Mouse (Mus musculus) limb, embryonic 15.5 days (tissue): ENCODE results near the gene Lrrc49. TPM values are rescaled to one million over a fixed set of nuclear protein-coding genes. Genes with fewer than 3 reads are reported as not detected.

ENCODE experiments used
- ATAC-seq: fragments of 200-750 bp; cut with Nextera tagmentation; 2 replicates; pipeline ENCODE4 v1.8.0; 2017; ENCODE audit warnings: low read depth, moderate TSS enrichment; ENCODE audit not compliant: insufficient number of reproducible peaks, low FRiP score, low TSS enrichment
- H3K27ac ChIP-seq: fragments of 300-500 bp; sonication (generic); 2 replicates; pipeline ENCODE4 v1.5.1; 2015; ENCODE audit warnings: moderate library complexity, mild to moderate bottlenecking, inconsistent platforms
- H3K27me3 ChIP-seq: fragments of 300-500 bp; sonication (generic); 2 replicates; pipeline ENCODE4 v1.6.1; 2015; ENCODE audit warnings: inconsistent platforms
- H3K36me3 ChIP-seq: fragments of 300-500 bp; sonication (generic); 2 replicates; pipeline ENCODE4 v1.6.1; 2015; ENCODE audit warnings: inconsistent platforms
- H3K4me1 ChIP-seq: fragments of 300-500 bp; sonication (generic); 2 replicates; pipeline ENCODE4 v1.6.1; 2015; ENCODE audit warnings: inconsistent platforms
- H3K4me2 ChIP-seq: fragments of 300-500 bp; sonication (generic); 2 replicates; pipeline ENCODE4 v1.6.1; 2015; ENCODE audit warnings: mild to moderate bottlenecking, inconsistent platforms
- H3K4me3 ChIP-seq: fragments of 300-500 bp; sonication (generic); 2 replicates; pipeline ENCODE4 v1.5.1; 2015; ENCODE audit warnings: mild to moderate bottlenecking, inconsistent platforms
- H3K9ac ChIP-seq: fragments of 300-500 bp; sonication (generic); 2 replicates; pipeline ENCODE4 v1.6.1; 2015; ENCODE audit warnings: inconsistent platforms
- H3K9me3 ChIP-seq: fragments of 300-500 bp; sonication (generic); 2 replicates; pipeline ENCODE4 v1.6.1; 2016; ENCODE audit warnings: inconsistent platforms
- WGBS: fragments of 180-500 bp; shearing (Covaris S2); methylation state at CpG from one replicate; pipeline ENCODE4 v1.1.7; 2015; 5-methylcytosine and 5-hydroxymethylcytosine counted together
- polyA plus RNA-seq: library from polyadenylated mRNA; unstranded; fragments of >200 nt; fragmentation: Nextera tagmentation; extraction: Ambion mirVana; gene quantifications from 2 replicates; pipeline ENCODE4 v1.2.1, GENCODE M21; 2015

The Lrrc49 gene
- polyA plus RNA-seq, 1 experiment from 2014 or later: 15.1 TPM

DNA sequence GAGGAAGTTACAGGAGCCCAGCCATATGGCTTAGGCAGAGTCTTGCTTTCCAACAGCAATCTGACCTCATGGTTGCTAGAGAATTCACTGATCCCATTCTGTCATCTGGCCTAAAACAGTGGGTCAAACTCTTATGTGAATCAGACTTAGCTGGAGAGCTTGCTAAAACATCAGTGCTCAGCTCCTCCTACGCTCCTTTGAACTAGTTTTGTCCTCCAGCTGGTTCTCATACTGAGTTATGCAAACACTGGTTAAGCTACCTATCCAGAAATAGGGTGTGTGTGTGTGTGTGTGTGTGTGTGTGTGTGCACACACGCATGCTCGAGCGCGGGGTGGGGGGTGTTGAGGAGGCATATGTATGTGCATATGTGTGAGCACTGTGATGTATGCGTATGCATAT lies 15.4 kb downstream of the Lrrc49 start:
- no peak overlapping the region for H3K4me3 ChIP-seq
- no peaks in the 10 kb centered on the region for H3K4me1 ChIP-seq
- no peak for ATAC-seq
- no peak overlapping the region for H3K4me2 ChIP-seq
- H3K27ac ChIP-seq: no peak overlapping the region
- H3K27me3 ChIP-seq: no peaks in the 10 kb centered on the region
- 85% methylated on average over 6 of the region's 6 CpGs for WGBS
- no peak overlapping the region for H3K9ac ChIP-seq
- H3K36me3 ChIP-seq: peaks cover 20% of the 10 kb centered on the region; the same call in 1 of the 2 replicates
- no peaks in the 10 kb centered on the region for H3K9me3 ChIP-seq

- Histone ChIP-seq H3K4me3 (no peak overlapping the region), H3K27ac (no peak overlapping the region), H3K9ac (no peak overlapping the region), H3K4me2 (no peak overlapping the region), H3K9me3 (no peaks in the 10 kb centered on the region), H3K4me1 (no peaks in the 10 kb centered on the region), H3K27me3 (no peaks in the 10 kb centered on the region), H3K36me3 (peaks cover 30% of the 10 kb centered on the region)
- no peak for ATAC-seq
- 95% methylated on average over 6 of the region's 6 CpGs for whole genome bisulfite sequencing
Observed at GRCm38 (mm10) chr9:60668886-60669285, 19.1 kb downstream of the Lrrc49 start.

- Histone ChIP-seq H3K27me3 (no peaks in the 10 kb centered on the region), H3K9me3 (no peaks in the 10 kb centered on the region), H3K9ac (no peak overlapping the region), H3K4me2 (no peak overlapping the region), H3K27ac (no peak overlapping the region), H3K36me3 (peaks cover 30% of the 10 kb centered on the region), H3K4me1 (no peaks in the 10 kb centered on the region), H3K4me3 (no peak overlapping the region)
- 92% methylated on average over 3 of the region's 3 CpGs for WGBS
- ATAC-seq: no peak
Observed at GRCm38 (mm10) chr9:60665535-60665934, 22.4 kb downstream of the Lrrc49 start.

DNA sequence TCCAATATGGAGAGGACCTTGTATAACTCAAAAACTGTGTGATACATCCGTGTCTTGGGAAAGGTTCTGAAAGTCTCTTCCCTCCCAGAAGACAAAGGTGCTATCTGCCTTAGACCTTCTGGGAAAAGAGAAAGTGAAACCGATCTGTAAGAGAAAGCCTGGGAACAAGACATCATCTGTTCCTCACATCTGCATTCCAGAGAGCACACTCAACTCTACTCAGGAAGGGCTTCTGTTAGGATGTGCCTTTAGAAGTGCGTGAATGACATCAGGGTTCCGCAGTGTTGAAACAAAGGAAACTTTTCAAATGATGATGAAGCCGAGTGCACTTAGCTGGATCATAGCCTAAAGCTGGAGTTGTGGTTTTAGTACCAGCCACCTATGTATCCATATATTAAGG lies 23.1 kb downstream of the Lrrc49 start:
- ATAC-seq: no peak
- H3K9ac ChIP-seq: no peak overlapping the region
- H3K27ac ChIP-seq: no peak overlapping the region
- H3K27me3 ChIP-seq: no peaks in the 10 kb centered on the region
- peaks cover 28% of the 10 kb centered on the region for H3K36me3 ChIP-seq
- no peak overlapping the region for H3K4me3 ChIP-seq
- no peaks in the 10 kb centered on the region for H3K4me1 ChIP-seq
- H3K9me3 ChIP-seq: no peaks in the 10 kb centered on the region
- no peak overlapping the region for H3K4me2 ChIP-seq
- 87% methylated on average over 5 of the region's 5 CpGs for WGBS

DNA sequence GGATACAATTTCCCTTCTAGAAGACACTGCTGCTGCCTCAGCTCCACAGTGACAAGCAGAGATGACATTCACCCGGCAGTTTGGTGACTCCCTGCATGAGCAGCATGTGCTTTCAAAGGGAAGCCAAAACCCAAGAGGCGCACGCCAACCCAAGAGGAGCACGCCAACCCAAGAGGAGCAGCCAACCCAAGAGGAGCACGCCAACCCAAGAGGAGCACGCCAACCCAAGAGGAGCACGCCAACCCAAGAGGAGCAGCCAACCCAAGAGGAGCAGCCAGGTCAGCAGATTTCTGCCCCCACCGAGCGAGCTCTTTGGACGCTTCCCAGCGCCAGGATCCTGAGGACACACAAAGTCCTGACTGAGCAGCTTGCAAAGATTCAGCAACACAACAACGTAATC lies 23.6 kb downstream of the Lrrc49 start:
- H3K9ac ChIP-seq: no peak overlapping the region
- no peaks in the 10 kb centered on the region for H3K4me1 ChIP-seq
- peaks cover 28% of the 10 kb centered on the region for H3K36me3 ChIP-seq
- no peak overlapping the region for H3K27ac ChIP-seq
- H3K9me3 ChIP-seq: no peaks in the 10 kb centered on the region
- ATAC-seq: no peak
- no peak overlapping the region for H3K4me3 ChIP-seq
- no peak overlapping the region for H3K4me2 ChIP-seq
- 93% methylated on average over 12 of the region's 12 CpGs for WGBS
- H3K27me3 ChIP-seq: no peaks in the 10 kb centered on the region

GRCm38 (mm10) chr9:60662936-60663335 lies 25.0 kb downstream of the Lrrc49 start:
- no peaks in the 10 kb centered on the region for H3K27me3 ChIP-seq
- H3K36me3 ChIP-seq: peaks cover 17% of the 10 kb centered on the region
- no peak overlapping the region for H3K9ac ChIP-seq
- no peak for ATAC-seq
- WGBS: 57% methylated on average over 2 of the region's 2 CpGs
- no peak overlapping the region for H3K4me3 ChIP-seq
- H3K4me1 ChIP-seq: no peaks in the 10 kb centered on the region
- H3K27ac ChIP-seq: no peak overlapping the region
- H3K4me2 ChIP-seq: no peak overlapping the region
- H3K9me3 ChIP-seq: no peaks in the 10 kb centered on the region

DNA sequence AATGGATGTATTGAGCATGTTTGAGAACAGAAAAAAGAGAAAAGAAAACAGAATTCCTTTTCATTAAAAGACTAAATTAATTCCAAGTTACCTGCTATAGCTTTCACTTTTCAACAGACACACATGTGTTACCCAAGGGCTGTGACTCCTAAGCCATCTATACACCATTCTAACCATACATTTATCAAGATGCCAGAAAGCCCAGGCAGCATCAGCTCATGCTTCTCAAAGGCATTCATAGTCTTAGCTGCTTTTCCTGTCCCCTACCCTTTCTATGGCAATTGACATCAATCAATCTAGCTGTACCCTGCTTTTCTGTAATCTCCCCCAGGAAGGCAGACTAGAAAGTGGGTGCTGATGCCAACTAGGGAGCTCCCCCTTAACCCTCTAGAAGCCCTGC lies 34.4 kb downstream of the Lrrc49 start:
- no peak for ATAC-seq
- no peaks in the 10 kb centered on the region for H3K27me3 ChIP-seq
- H3K4me3 ChIP-seq: no peak overlapping the region
- no peak overlapping the region for H3K27ac ChIP-seq
- H3K9me3 ChIP-seq: no peaks in the 10 kb centered on the region
- no peaks in the 10 kb centered on the region for H3K4me1 ChIP-seq
- H3K4me2 ChIP-seq: no peak overlapping the region
- H3K36me3 ChIP-seq: no peaks in the 10 kb centered on the region
- no peak overlapping the region for H3K9ac ChIP-seq

DNA sequence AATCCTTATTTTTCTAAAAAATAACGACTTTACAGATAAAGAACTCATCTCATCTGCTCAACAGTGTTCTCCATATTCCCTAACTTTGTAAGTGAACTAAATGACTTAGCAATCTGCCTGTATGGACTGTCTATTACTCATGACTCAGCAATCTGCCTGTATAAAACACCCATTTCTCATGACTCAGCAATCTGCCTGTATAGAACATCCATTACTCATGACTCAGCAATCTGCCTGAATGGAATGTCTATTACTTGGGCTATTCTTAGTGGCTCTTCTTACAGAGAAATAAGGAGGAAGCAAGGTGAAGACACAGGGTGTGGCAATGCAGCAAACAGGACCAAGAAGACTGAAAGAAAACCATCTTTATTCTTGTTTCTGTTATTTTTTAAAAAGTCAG lies 34.8 kb downstream of the Lrrc49 start:
- H3K27ac ChIP-seq: no peak overlapping the region
- no peaks in the 10 kb centered on the region for H3K9me3 ChIP-seq
- H3K4me1 ChIP-seq: no peaks in the 10 kb centered on the region
- H3K9ac ChIP-seq: no peak overlapping the region
- no peaks in the 10 kb centered on the region for H3K36me3 ChIP-seq
- WGBS: 95% methylated on average over 1 of the region's 1 CpGs
- H3K4me2 ChIP-seq: no peak overlapping the region
- no peaks in the 10 kb centered on the region for H3K27me3 ChIP-seq
- no peak for ATAC-seq
- no peak overlapping the region for H3K4me3 ChIP-seq

GRCm38 (mm10) chr9:60650277-60650676 lies 37.7 kb downstream of the Lrrc49 start:
- Histone ChIP-seq H3K4me2 (no peak overlapping the region), H3K27ac (no peak overlapping the region), H3K4me3 (no peak overlapping the region), H3K4me1 (no peaks in the 10 kb centered on the region), H3K36me3 (no peaks in the 10 kb centered on the region), H3K9ac (no peak overlapping the region), H3K27me3 (no peaks in the 10 kb centered on the region), H3K9me3 (no peaks in the 10 kb centered on the region)
- WGBS: 85% methylated on average over 6 of the region's 6 CpGs
- ATAC-seq: no peak

GRCm38 (mm10) chr9:60648981-60649975 lies 38.7 kb downstream of the Lrrc49 start:
- H3K27ac ChIP-seq: no peak overlapping the region
- no peak overlapping the region for H3K4me3 ChIP-seq
- no peaks in the 10 kb centered on the region for H3K27me3 ChIP-seq
- H3K9me3 ChIP-seq: no peaks in the 10 kb centered on the region
- no peak overlapping the region for H3K4me2 ChIP-seq
- no peak for ATAC-seq
- no peaks in the 10 kb centered on the region for H3K4me1 ChIP-seq
- no peaks in the 10 kb centered on the region for H3K36me3 ChIP-seq
- WGBS: 67% methylated on average over 18 of the region's 18 CpGs
- H3K9ac ChIP-seq: no peak overlapping the region

- Histone ChIP-seq H3K4me1 (no peaks in the 10 kb centered on the region), H3K4me3 (no peak overlapping the region), H3K27me3 (no peaks in the 10 kb centered on the region), H3K9me3 (no peaks in the 10 kb centered on the region), H3K9ac (no peak overlapping the region), H3K4me2 (no peak overlapping the region), H3K27ac (no peak overlapping the region), H3K36me3 (no peaks in the 10 kb centered on the region)
- WGBS: 62% methylated on average over 2 of the region's 2 CpGs
- ATAC-seq: no peak
Observed at GRCm38 (mm10) chr9:60633601-60634000, 54.4 kb downstream of the Lrrc49 start.

DNA sequence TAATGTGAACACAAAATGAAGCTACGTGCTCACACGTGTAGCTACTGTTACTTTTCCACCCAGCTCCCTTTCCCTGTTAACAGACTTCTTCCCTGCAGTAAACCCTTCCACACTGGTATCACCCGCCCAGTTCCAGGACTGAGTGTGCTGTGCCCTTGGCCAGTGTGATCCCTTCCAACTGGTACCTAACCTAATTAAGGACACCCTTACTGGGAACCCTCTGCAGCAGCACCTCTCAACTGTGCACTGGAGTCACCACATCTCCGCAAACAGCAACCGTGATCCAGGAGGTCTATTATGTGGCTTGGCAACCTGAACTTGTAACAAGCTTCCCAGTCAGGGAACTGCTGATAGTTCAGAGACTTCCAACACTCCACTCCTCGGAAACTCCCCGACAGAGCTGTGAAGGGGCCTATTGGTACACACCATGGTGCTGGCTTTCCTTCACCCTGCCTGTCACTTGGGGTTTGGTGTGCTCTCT lies 61.6 kb downstream of the Lrrc49 start:
- ATAC-seq: no peak
- H3K4me1 ChIP-seq: peaks cover 13% of the 10 kb centered on the region; the same call in 1 of the 2 replicates
- H3K4me2 ChIP-seq: no peak overlapping the region
- no peaks in the 10 kb centered on the region for H3K27me3 ChIP-seq
- H3K36me3 ChIP-seq: no peaks in the 10 kb centered on the region
- H3K4me3 ChIP-seq: no peak overlapping the region
- no peaks in the 10 kb centered on the region for H3K9me3 ChIP-seq
- H3K27ac ChIP-seq: no peak overlapping the region
- H3K9ac ChIP-seq: no peak overlapping the region
- WGBS: 62% methylated on average over 7 of the region's 7 CpGs
